Mouse (Mus musculus) MEL (cell line): ENCODE data around the gene Ergic1. TPM values are rescaled to one million over a fixed set of nuclear protein-coding genes. Genes with fewer than 3 reads are reported as not detected.

Experiments used
- DNase-seq: peaks from one replicate; pipeline ENCODE4 v3.0.0; 2011; ENCODE audit warnings: low read depth, low spot score
- H3K27ac ChIP-seq: 2 replicates; pipeline ENCODE4 v1.5.1; 2012; ENCODE audit warnings: low read depth, mild to moderate bottlenecking, control low read depth, low read length, moderate library complexity; ENCODE audit not compliant: control insufficient read depth
- H3K27me3 ChIP-seq, 2 experiments: fragments of 150-350 bp in 1 of 2; sonication (generic) in 1 of 2; 2 replicates each; pipeline ENCODE4 v1.6.1; 2012; ENCODE audit warnings: low read length in 2 of 2, mild to moderate bottlenecking in 2 of 2, improper control_type of control experiment in 1 of 2, moderate library complexity in 1 of 2; ENCODE audit not compliant: insufficient read depth in 2 of 2, control insufficient read depth in 1 of 2
- H3K36me3 ChIP-seq, 2 experiments: 2 replicates each; pipeline ENCODE4 v1.6.1; 2012 to 2014; ENCODE audit warnings: low read length in 2 of 2, improper control_type of control experiment in 1 of 2, inconsistent platforms in 1 of 2, mild to moderate bottlenecking in 1 of 2; ENCODE audit not compliant: insufficient read depth in 2 of 2, control insufficient read depth in 1 of 2
- H3K4me1 ChIP-seq, 2 experiments: fragments of 150-350 bp in 1 of 2; sonication (generic) in 1 of 2; 2 replicates each; pipeline ENCODE4 v1.6.1; 2012; ENCODE audit warnings: low read length in 2 of 2, improper control_type of control experiment in 1 of 2, mild to moderate bottlenecking in 1 of 2; ENCODE audit not compliant: insufficient read depth in 2 of 2, control insufficient read depth in 1 of 2
- H3K4me3 ChIP-seq, 2 experiments: fragments of 150-350 bp in 1 of 2; sonication (generic) in 1 of 2; 2 replicates each; pipeline ENCODE4 v1.5.1; 2012; ENCODE audit warnings: low read depth in 2 of 2, low read length in 2 of 2, mild to moderate bottlenecking in 2 of 2, moderate library complexity in 2 of 2, control low read depth in 1 of 2, improper control_type of control experiment in 1 of 2; ENCODE audit not compliant: control insufficient read depth in 1 of 2, insufficient read depth in 1 of 2
- H3K79me2 ChIP-seq: 2 replicates; pipeline ENCODE4 v1.6.1; 2012; ENCODE audit warnings: mild to moderate bottlenecking, low read length, moderate library complexity; ENCODE audit not compliant: control insufficient read depth, poor library complexity, insufficient read depth
- H3K9ac ChIP-seq: 2 replicates; pipeline ENCODE4 v1.6.1; 2012; ENCODE audit warnings: low read depth, mild to moderate bottlenecking, control low read depth, low read length, moderate library complexity; ENCODE audit not compliant: control insufficient read depth, poor library complexity, severe bottlenecking
- H3K9me3 ChIP-seq: fragments of 150-350 bp; sonication (generic); replicated peaks from 2 replicates; pipeline ENCODE4 v1.6.1; 2012; ENCODE audit warnings: mild to moderate bottlenecking, low read length, improper control_type of control experiment, moderate library complexity; ENCODE audit not compliant: insufficient read depth
- CHD2 ChIP-seq: IDR thresholded peaks from 2 replicates; pipeline ENCODE4 v1.6.1; 2011; ENCODE audit warnings: low read length, improper control_type of control experiment
- E2F4 ChIP-seq: IDR thresholded peaks from 2 replicates; pipeline ENCODE4 v1.6.1; 2011; ENCODE audit warnings: low read depth, low read length, improper control_type of control experiment, borderline replicate concordance
- ELF1 ChIP-seq: IDR thresholded peaks from 2 replicates; pipeline ENCODE4 v1.6.1; 2014; ENCODE audit warnings: low read depth, mild to moderate bottlenecking, inconsistent platforms, low read length, improper control_type of control experiment, moderate library complexity
- JUND ChIP-seq: IDR thresholded peaks from 2 replicates; pipeline ENCODE4 v1.6.1; 2011; ENCODE audit warnings: low read depth, mild to moderate bottlenecking, improper control_type of control experiment, low read length
- MAFK ChIP-seq: IDR thresholded peaks from 2 replicates; pipeline ENCODE4 v1.6.1; 2011; ENCODE audit warnings: low read depth, mild to moderate bottlenecking, low read length, improper control_type of control experiment, borderline replicate concordance
- MAX ChIP-seq: IDR thresholded peaks from 2 replicates; pipeline ENCODE4 v1.6.1; 2011; ENCODE audit warnings: low read length, improper control_type of control experiment
- MAZ ChIP-seq: IDR thresholded peaks from 2 replicates; pipeline ENCODE4 v1.6.1; 2012; ENCODE audit warnings: low read depth, mild to moderate bottlenecking, inconsistent platforms, low read length, improper control_type of control experiment
- MXI1 ChIP-seq: IDR thresholded peaks from 2 replicates; pipeline ENCODE4 v1.6.1; 2011; ENCODE audit warnings: mild to moderate bottlenecking, low read depth, low read length, improper control_type of control experiment
- MYC ChIP-seq: IDR thresholded peaks from 2 replicates; pipeline ENCODE4 v1.6.1; 2011; ENCODE audit warnings: low read depth, mild to moderate bottlenecking, low read length, improper control_type of control experiment, moderate library complexity
- NELFE ChIP-seq: IDR thresholded peaks from 2 replicates; pipeline ENCODE4 v1.6.1; 2011; ENCODE audit warnings: low read depth, low read length, improper control_type of control experiment
- NRF1 ChIP-seq: IDR thresholded peaks from 2 replicates; pipeline ENCODE4 v1.6.1; 2014; ENCODE audit warnings: low read depth, mild to moderate bottlenecking, inconsistent platforms, low read length, improper control_type of control experiment, moderate library complexity; ENCODE audit not compliant: poor library complexity, insufficient read depth, severe bottlenecking
- POLR2A ChIP-seq, 2 experiments: IDR thresholded peaks; 2 replicates each; pipeline ENCODE4 v1.6.1; 2011 to 2012; ENCODE audit warnings: low read length in 2 of 2, mild to moderate bottlenecking in 2 of 2, control low read depth in 1 of 2, improper control_type of control experiment in 1 of 2, low read depth in 1 of 2, moderate library complexity in 1 of 2; ENCODE audit not compliant: control insufficient read depth in 1 of 2, insufficient read depth in 1 of 2, poor library complexity in 1 of 2
- POLR2AphosphoS2 ChIP-seq: IDR thresholded peaks from 2 replicates; pipeline ENCODE4 v1.6.1; 2011; ENCODE audit warnings: low read length, improper control_type of control experiment
- POLR2AphosphoS5 ChIP-seq: IDR thresholded peaks from 2 replicates; pipeline ENCODE4 v1.6.1; 2012; ENCODE audit warnings: low read depth, borderline replicate concordance, mild to moderate bottlenecking, inconsistent platforms, low read length, moderate library complexity, mixed read lengths
- RAD21 ChIP-seq: IDR thresholded peaks from 2 replicates; pipeline ENCODE4 v1.6.1; 2011; ENCODE audit warnings: mild to moderate bottlenecking, low read depth, low read length, improper control_type of control experiment
- RCOR1 ChIP-seq: IDR thresholded peaks from 2 replicates; pipeline ENCODE4 v1.6.1; 2012; ENCODE audit warnings: low read depth, mild to moderate bottlenecking, inconsistent platforms, low read length, improper control_type of control experiment
- SIN3A ChIP-seq: IDR thresholded peaks from 2 replicates; pipeline ENCODE4 v1.6.1; 2012; ENCODE audit warnings: low read length, improper control_type of control experiment, inconsistent platforms
- SMC3 ChIP-seq: IDR thresholded peaks from 2 replicates; pipeline ENCODE4 v1.6.1; 2011; ENCODE audit warnings: low read depth, low read length, improper control_type of control experiment
- USF1 ChIP-seq: IDR thresholded peaks from 2 replicates; pipeline ENCODE4 v1.6.1; 2014; ENCODE audit warnings: low read depth, mild to moderate bottlenecking, inconsistent platforms, low read length, improper control_type of control experiment, moderate library complexity
- USF2 ChIP-seq, 2 experiments: IDR thresholded peaks; 2 replicates each; pipeline ENCODE4 v1.6.1; 2011 to 2012; ENCODE audit warnings: improper control_type of control experiment in 2 of 2, low read length in 2 of 2, borderline replicate concordance in 1 of 2, inconsistent platforms in 1 of 2, low read depth in 1 of 2, mild to moderate bottlenecking in 1 of 2; ENCODE audit not compliant: insufficient read depth in 1 of 2
- ZC3H11A ChIP-seq: IDR thresholded peaks from 2 replicates; pipeline ENCODE4 v1.6.1; 2012; ENCODE audit warnings: low read depth, mild to moderate bottlenecking, inconsistent platforms, low read length, improper control_type of control experiment
- ZKSCAN1 ChIP-seq: IDR thresholded peaks from 2 replicates; pipeline ENCODE4 v1.6.1; 2012; ENCODE audit warnings: low read depth, mild to moderate bottlenecking, inconsistent platforms, low read length, improper control_type of control experiment, moderate library complexity
- ZNF384 ChIP-seq: IDR thresholded peaks from 2 replicates; pipeline ENCODE4 v1.6.1; 2012; ENCODE audit warnings: low read depth, mild to moderate bottlenecking, inconsistent platforms, low read length, improper control_type of control experiment
- polyA plus RNA-seq, 2 experiments: library from polyadenylated mRNA; stranded (reverse) in 1 of 2; unstranded in 1 of 2; fragments of >175 nt in 1 of 2; fragments of >200 nt in 1 of 2; gene quantifications; 2 replicates each; pipeline versions ENCODE4 v1.2.1 to v1.2.4; 2012; ENCODE audit warnings: low replicate concordance in 2 of 2, low read depth in 1 of 2; ENCODE audit not compliant: insufficient read length in 2 of 2, insufficient read depth in 1 of 2, missing spikeins in 1 of 2
- total RNA-seq: library from RNA; depleted of rRNA; stranded (reverse); fragments of 300-350 nt; gene quantifications from 2 replicates; pipeline ENCODE4 v1.2.3, GENCODE M21; 2012

The Ergic1 gene
- total and polyA plus RNA-seq, 3 experiments, result 78.5 to 730 (median 95.6) TPM

DNA sequence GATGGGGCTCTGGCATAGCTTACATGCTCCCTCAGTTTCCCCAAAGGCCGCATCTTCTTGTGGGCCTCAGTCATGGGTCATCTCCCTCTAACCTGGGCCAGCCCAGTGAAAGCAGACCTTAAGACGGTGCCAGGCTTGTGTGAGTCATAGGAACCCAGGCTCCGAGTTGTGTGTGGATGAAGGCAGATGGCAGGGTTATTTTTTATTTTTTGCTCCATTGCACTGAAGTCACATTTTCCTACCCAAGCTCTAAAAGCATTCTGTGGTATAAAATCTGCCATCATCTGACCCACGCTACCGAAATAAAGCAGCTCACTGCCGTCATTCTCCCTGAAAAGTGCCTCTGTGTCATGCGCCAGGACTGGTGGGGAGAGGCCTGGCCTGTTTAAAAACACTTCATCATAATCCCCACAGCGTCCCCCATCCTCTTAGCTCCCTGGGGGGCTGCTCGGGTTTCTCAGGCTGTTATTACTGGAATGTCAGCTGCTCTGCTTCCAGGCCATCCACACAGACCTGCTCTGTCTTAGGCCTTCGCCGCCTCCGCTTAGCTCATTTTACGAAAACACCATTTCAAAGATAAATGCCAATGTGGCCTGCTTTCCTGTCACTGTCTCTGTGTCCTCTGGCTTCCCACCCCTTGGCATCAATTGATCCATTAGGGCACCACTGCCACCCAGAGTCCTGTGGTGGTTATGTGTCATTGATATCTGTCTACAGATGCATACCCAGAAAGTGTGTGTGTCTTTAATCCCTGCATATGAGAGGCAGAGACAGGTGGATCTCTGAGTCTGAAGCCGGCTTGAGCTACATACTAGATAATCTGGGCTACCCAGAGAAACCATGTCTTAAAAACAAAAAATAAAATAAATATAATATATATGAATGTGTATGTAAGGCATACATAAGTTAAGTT, 89.4 kb downstream of the Ergic1 start:
- Histone ChIP-seq H3K9me3 (no peaks in the 10 kb centered on the region), H3K4me1 (no peaks in the 10 kb centered on the region), H3K27me3 (no peaks in the 10 kb centered on the region), H3K27ac (no peak overlapping the region), H3K9ac (no peak overlapping the region), H3K4me3 (no peak overlapping the region), H3K79me2 (no peaks in the 10 kb centered on the region), H3K36me3 (peaks cover 0 to 2% of the 10 kb centered on the region in 2 experiments; a peak in 1 of 4 replicates)
- DNase-seq, result no peak
- TF ChIP-seq ZKSCAN1, result no peak
- no peak for TF ChIP-seq MAFK
- no peak for TF ChIP-seq JUND
- TF ChIP-seq ZNF384, result no peak
- no peak for TF ChIP-seq NELFE
- no peak for TF ChIP-seq POLR2AphosphoS5
- TF ChIP-seq POLR2A (IDR thresholded peaks at IDR 0.05; ENCODE audit: control insufficient read depth in 1 of 2, insufficient read depth in 1 of 2, low read depth in 1 of 2, low read length in 2 of 2, poor library complexity in 1 of 2), result no peak
- TF ChIP-seq E2F4, result no peak

DNA sequence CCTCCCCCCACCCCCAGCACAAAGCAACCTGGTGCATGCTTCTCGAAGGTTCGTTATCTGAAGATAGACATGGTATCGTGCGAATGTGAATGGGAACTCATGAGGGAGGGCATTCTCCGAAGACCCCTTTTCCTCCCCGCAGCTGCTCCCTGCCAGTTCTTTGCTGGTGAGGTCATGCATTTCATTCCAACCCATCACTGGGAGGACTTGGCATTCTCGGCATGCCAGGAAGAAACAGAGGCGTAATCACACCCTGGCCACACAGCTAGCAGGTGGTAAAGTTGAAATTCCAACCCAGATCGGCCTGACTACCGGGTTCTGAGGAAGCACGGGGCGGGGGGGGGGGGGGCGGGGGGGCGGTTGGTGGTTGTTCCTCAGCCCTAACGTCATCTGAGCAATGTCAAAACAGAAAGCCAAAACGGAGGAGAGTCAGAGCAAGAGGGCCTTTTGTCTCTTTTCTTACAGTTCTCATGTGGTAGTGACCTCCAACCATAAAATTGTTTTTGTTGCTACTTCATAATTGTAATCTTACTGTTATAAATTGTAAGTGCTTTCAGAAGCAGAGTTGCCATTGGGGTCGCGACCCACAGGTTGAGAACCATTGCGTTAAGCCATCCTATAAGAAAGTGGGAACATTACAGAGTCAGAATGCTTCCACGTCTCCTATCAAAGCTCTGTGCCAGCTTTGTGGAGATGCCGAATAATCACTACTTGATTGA, 97.7 kb downstream of the Ergic1 start:
- H3K36me3 ChIP-seq, result peaks cover 0 to 13% of the 10 kb centered on the region in 2 experiments; a peak in 2 of 4 replicates
- H3K4me1 ChIP-seq, result peaks cover 2 to 16% of the 10 kb centered on the region in 2 experiments; a peak in 3 of 4 replicates
- peaks cover 3% of the 10 kb centered on the region; the same call in 1 of the 2 replicates for H3K79me2 ChIP-seq
- no peaks in the 10 kb centered on the region for H3K27me3 ChIP-seq
- no peak for DNase-seq
- no peak overlapping the region for H3K9ac ChIP-seq
- H3K27ac ChIP-seq, result no peak overlapping the region
- no peak overlapping the region for H3K4me3 ChIP-seq
- no peaks in the 10 kb centered on the region for H3K9me3 ChIP-seq
- TF ChIP-seq SMC3 (no peak), MXI1 (no peak), MYC (no peak), POLR2AphosphoS2 (no peak), MAZ (no peak), NELFE (no peak), RCOR1 (no peak), MAX (no peak), ZKSCAN1 (no peak), SIN3A (no peak), USF1 (no peak), USF2 (IDR thresholded peaks at IDR 0.05; ENCODE audit: borderline replicate concordance in 1 of 2, insufficient read depth in 1 of 2, low read depth in 1 of 2, low read length in 2 of 2) (no peak), NRF1 (no peak), ZC3H11A (no peak), RAD21 (no peak), E2F4 (no peak), ELF1 (no peak), CHD2 (no peak)
